In genomic region chr16:94065728-94066674, GRCm38 (mm10) we compare ENCODE assay signal across 10 mouse cellular contexts. TPM values are rescaled to one million over a fixed set of nuclear protein-coding genes. Genes with fewer than 3 reads are reported as not detected.
DNase-seq lines count a peak whose midpoint lies in the region; ATAC-seq lines count a peak whose summit lies in the region.
"Had no signal": no experiment of that assay in that cellular context is flagged by ENCODE, and none has a peak within 500 bp of the region (broad histone marks: within the 10 kb centered on the region; RNA-seq: fewer than 3 reads in every experiment).

No protein-coding gene starts in this region.

- H3K4me3 ChIP-seq in heart, embryonic 16.5 days (ENCODE audit: low read length), result peak overlapping the region; percentile 29
- 0 out of 2 replicates have a peak overlapping the region, but pooled peaks have one; percentile 13 for H3K4me3 ChIP-seq in embryonic facial prominence, embryonic 10.5 days
- H3K4me3 ChIP-seq in liver, embryonic 13.5 days (replicated peaks), result 0 out of 2 replicates have a peak overlapping the region, but pooled peaks have one; percentile 7
- no peak overlapping the region for H3K4me3 ChIP-seq in forebrain, embryonic 13.5 days

- DNase-seq in heart, postnatal 14 days, result no peak
- no peak for DNase-seq in embryonic facial prominence, embryonic 10.5 days (ENCODE audit: low spot score)
- DNase-seq in liver, embryonic 13.5 days, result no peak
- DNase-seq in MN1 (ENCODE audit: low spot score), result no peak
- no peak for DNase-seq in layer of hippocampus, adult 11-12 months (ENCODE audit: low spot score)
- DNase-seq: cerebellum, adult 2 months had no signal

- intact Hi-C loops in heart, postnatal 14 days (cut with DNase I), result no loop called here

- no peaks in the 10 kb centered on the region; the same call in 1 of the 2 replicates for H3K9me3 ChIP-seq in heart, embryonic 16.5 days (replicated peaks; ENCODE audit: control insufficient read depth, low read length)
- H3K9me3 ChIP-seq in embryonic facial prominence, embryonic 10.5 days, result peaks cover 15% of the 10 kb centered on the region; the same call in 1 of the 2 replicates
- peaks cover 6% of the 10 kb centered on the region; the same call in 1 of the 2 replicates for H3K9me3 ChIP-seq in liver, embryonic 13.5 days (replicated peaks)
- peaks cover 4% of the 10 kb centered on the region; the same call in 1 of the 2 replicates for H3K9me3 ChIP-seq in forebrain, embryonic 13.5 days (replicated peaks)

- peak overlapping the region; percentile 49 for H3K4me2 ChIP-seq in heart, embryonic 16.5 days (ENCODE audit: low read depth, low read length)
- peak overlapping the region; percentile 28 for H3K4me2 ChIP-seq in liver, embryonic 13.5 days
- no peak overlapping the region for H3K4me2 ChIP-seq in forebrain, embryonic 13.5 days

- no peak overlapping the region for H3K27ac ChIP-seq in heart, embryonic 16.5 days (ENCODE audit: low read length)
- no peak overlapping the region for H3K27ac ChIP-seq in embryonic facial prominence, embryonic 10.5 days (replicated peaks)
- no peak overlapping the region for H3K27ac ChIP-seq in liver, embryonic 13.5 days
- H3K27ac ChIP-seq in forebrain, embryonic 13.5 days, result no peak overlapping the region
- H3K27ac ChIP-seq: macrophage had no signal

- no peaks in the 10 kb centered on the region for H3K27me3 ChIP-seq in heart, embryonic 16.5 days (ENCODE audit: control insufficient read depth, insufficient read depth, low read length)
- peaks cover 67% of the 10 kb centered on the region for H3K27me3 ChIP-seq in embryonic facial prominence, embryonic 10.5 days (replicated peaks; ENCODE audit: low read depth, poor library complexity, severe bottlenecking)
- no peaks in the 10 kb centered on the region for H3K27me3 ChIP-seq in liver, embryonic 13.5 days
- H3K27me3 ChIP-seq in forebrain, embryonic 13.5 days, result peaks cover 5% of the 10 kb centered on the region; the same call in 1 of the 2 replicates

- no peaks in the 10 kb centered on the region for H3K36me3 ChIP-seq in heart, embryonic 16.5 days (ENCODE audit: control insufficient read depth, insufficient read depth)
- H3K36me3 ChIP-seq in embryonic facial prominence, embryonic 10.5 days (replicated peaks), result no peaks in the 10 kb centered on the region
- no peaks in the 10 kb centered on the region for H3K36me3 ChIP-seq in liver, embryonic 13.5 days
- H3K36me3 ChIP-seq in forebrain, embryonic 13.5 days (ENCODE audit: poor library complexity, severe bottlenecking), result no peaks in the 10 kb centered on the region

- 63% methylated on average over 24 of the region's 24 CpGs for WGBS in heart, embryonic 16.5 days
- 62% methylated on average over 24 of the region's 24 CpGs for WGBS in embryonic facial prominence, embryonic 10.5 days
- WGBS in liver, embryonic 13.5 days (ENCODE audit: insufficient replicate concordance), result 50% methylated on average over 24 of the region's 24 CpGs
- 66% methylated on average over 24 of the region's 24 CpGs for WGBS in forebrain, embryonic 13.5 days

- H3K4me1 ChIP-seq in heart, embryonic 16.5 days (ENCODE audit: control insufficient read depth, insufficient read depth, low read length), result no peaks in the 10 kb centered on the region
- H3K4me1 ChIP-seq in embryonic facial prominence, embryonic 10.5 days, result peaks cover 4% of the 10 kb centered on the region
- H3K4me1 ChIP-seq in liver, embryonic 13.5 days (replicated peaks), result no peaks in the 10 kb centered on the region
- no peaks in the 10 kb centered on the region for H3K4me1 ChIP-seq in forebrain, embryonic 13.5 days

- H3K9ac ChIP-seq in heart, embryonic 16.5 days (ENCODE audit: low read length), result no peak overlapping the region
- no peak overlapping the region for H3K9ac ChIP-seq in liver, embryonic 13.5 days
- H3K9ac ChIP-seq in forebrain, embryonic 13.5 days, result no peak overlapping the region

- no peak for ATAC-seq in heart, embryonic 16.5 days (replicated peaks; ENCODE audit: extremely low read depth, insufficient read depth, low FRiP score)
- ATAC-seq in CD4-positive, CD25-positive, alpha-beta regulatory T cell, adult 4 months, result peak; percentile 89
- ATAC-seq in liver, embryonic 13.5 days (ENCODE audit: low read depth), result peak; percentile 34; the same call in 1 of the 2 replicates
- ATAC-seq in forebrain, embryonic 13.5 days, result no peak

RNA-seq across cellular contexts. Expression of gene Sim2, which starts 18.7 kb away (rescaled TPM):
- polyA plus RNA-seq in heart, embryonic 16.5 days (2015; fragmentation: Nextera tagmentation; extraction: Ambion mirVana), result 0.04 and 0.14 TPM in 2 replicates
- under 1 TPM in 1 of 2 experiments, not detected in 1; 0.05 TPM for total RNA-seq in heart, postnatal 14 days (2021)
- not detected for polyA plus RNA-seq in CD4-positive, CD25-positive, alpha-beta regulatory T cell, adult 4 months (2017; shearing (Covaris generic))
- polyA plus RNA-seq in embryonic facial prominence, embryonic 10.5 days (2016; fragmentation: Nextera tagmentation; extraction: Ambion mirVana), result 0.87 and 1.5 TPM in 2 replicates
- not detected in 2 replicates for polyA plus RNA-seq in liver, embryonic 13.5 days (2015; fragmentation: Nextera tagmentation; extraction: Ambion mirVana)
- 0.12 and 0.35 TPM in 2 replicates for polyA plus RNA-seq in forebrain, embryonic 13.5 days (2015; fragmentation: Nextera tagmentation; extraction: Ambion mirVana)
- polyA plus RNA-seq: macrophage had no signal

RNA-seq across cellular contexts. Expression of gene Cldn14, which starts 57.4 kb away (rescaled TPM):
- not detected in 2 replicates for polyA plus RNA-seq in heart, embryonic 16.5 days (2015; fragmentation: Nextera tagmentation; extraction: Ambion mirVana)
- total RNA-seq in heart, postnatal 14 days (2021), result not detected
- not detected for polyA plus RNA-seq in CD4-positive, CD25-positive, alpha-beta regulatory T cell, adult 4 months (2017; shearing (Covaris generic))
- polyA plus RNA-seq in embryonic facial prominence, embryonic 10.5 days (2016; fragmentation: Nextera tagmentation; extraction: Ambion mirVana), result not detected in 2 replicates
- polyA plus RNA-seq in liver, embryonic 13.5 days (2015; fragmentation: Nextera tagmentation; extraction: Ambion mirVana), result 0.91 and 0.96 TPM in 2 replicates
- 0.39 TPM in 1 of 2 replicates, not detected in the other for polyA plus RNA-seq in forebrain, embryonic 13.5 days (2015; fragmentation: Nextera tagmentation; extraction: Ambion mirVana)
- polyA plus RNA-seq: macrophage had no signal

Comparison
In these comparisons a context has a peak if more than half of its experiments do, and no peak if none do; other contexts are left out.
1. ATAC-seq: peak in CD4-positive, CD25-positive, alpha-beta regulatory T cell, adult 4 months (single experiment) and liver, embryonic 13.5 days (single experiment); none in heart, embryonic 16.5 days (single experiment) and forebrain, embryonic 13.5 days (single experiment).